Mouse (Mus musculus): ENCODE measurements at regions not wholly inside any gene's neighbourhood (a gene's known extent, or its start where the extent isn't known, plus 50 kb on each side); places are given as distances from the start of the nearest gene placed in this dataset.
A peak's percentile ranks its signal among the peaks of the same experiment; 100 is the strongest.

DNA sequence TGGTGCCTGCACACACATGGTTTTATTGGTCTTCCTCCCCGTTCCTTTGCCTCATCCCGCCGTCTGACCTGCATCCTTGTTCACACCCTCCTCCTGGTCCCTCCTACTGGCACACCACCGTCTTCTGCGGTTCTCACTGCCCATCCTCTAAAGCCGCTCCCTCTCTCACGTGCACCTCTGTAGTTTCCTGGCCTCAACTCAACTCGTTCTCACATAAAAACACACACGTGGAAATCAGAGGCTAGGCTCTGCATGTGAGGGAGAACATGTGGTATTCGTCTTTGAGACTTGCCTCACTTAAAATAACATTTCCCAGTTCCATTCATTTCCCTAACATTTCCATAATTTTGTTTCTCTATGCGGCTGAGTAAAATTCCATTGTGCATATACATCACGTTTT, 69.5 kb downstream of the Aldh8a1 start:
- DNase-seq (ENCODE audit: low spot score): no peak

DNA sequence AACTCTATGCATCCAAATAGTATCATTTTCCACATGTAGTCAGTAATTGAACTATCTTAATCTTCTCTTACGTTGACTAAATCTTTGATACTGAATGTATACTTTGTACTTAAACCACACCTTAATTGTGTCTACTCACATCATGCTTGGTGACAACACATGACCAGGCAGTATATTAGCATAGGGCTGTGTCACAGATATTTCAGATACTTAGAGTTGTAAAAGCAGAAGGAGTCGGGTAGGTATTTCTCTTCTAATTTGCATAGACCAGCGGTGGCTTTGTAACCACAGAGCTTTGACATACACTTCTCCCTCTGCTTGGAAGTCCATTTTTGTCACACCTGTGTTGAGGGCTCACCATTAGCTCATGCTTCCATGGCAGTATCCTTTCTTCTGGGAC, 71.0 kb downstream of the Aldh8a1 start:
- no peak for DNase-seq (ENCODE audit: low spot score)

- no peak for DNase-seq (ENCODE audit: low spot score)
These were observed 71.9 kb downstream of the Aldh8a1 start for GRCm38 (mm10) chr10:21448942-21449341.

- DNase-seq (ENCODE audit: low spot score): no peak
These were observed 75.5 kb downstream of the Aldh8a1 start for GRCm38 (mm10) chr10:21452611-21453010.

DNA sequence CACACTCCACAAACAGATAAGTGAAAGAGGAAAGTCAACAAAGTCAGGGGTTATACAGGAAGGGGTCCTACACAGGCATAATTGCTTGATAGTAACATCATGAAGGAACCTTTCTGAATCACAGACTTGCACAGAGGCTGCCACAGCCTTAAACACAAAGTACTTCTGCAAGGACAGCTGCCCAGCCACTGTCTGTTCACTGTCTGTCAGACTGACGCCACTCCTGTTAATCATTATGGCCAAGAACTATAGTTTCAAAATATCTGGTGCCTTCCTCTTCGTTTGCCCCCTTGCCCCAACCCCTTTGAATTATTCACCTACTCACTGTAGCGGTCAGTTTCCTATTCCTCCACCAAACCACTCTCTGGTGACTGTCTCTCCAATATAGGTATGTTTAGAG, 76.4 kb downstream of the Aldh8a1 start:
- DNase-seq (ENCODE audit: low spot score): no peak

DNA sequence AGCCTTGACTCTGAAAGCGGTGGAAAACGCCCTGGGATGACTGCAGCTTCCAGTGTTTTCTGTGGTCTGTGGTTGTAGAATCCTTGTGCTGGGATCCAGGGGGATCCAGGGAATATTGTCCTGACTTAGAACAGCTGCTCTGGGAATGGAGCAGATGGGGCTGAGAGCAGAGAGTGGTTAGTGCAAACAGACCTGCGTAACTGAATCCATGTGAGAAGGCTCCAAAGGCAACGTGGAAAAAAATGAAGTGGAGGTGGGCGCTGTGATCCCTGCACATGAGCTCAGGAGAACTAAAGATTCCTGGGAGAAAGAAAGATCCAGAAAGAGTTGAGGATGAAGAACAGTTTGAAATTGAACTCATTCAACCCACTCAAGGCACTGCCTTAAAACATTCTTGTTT, 77.1 kb downstream of the Aldh8a1 start:
- no peak for DNase-seq (ENCODE audit: low spot score)

- no peak for DNase-seq (ENCODE audit: low spot score)
These were observed 77.7 kb downstream of the Aldh8a1 start for GRCm38 (mm10) chr10:21454757-21455156.

- no peak for DNase-seq (ENCODE audit: low spot score)
These were observed 78.8 kb downstream of the Aldh8a1 start for GRCm38 (mm10) chr10:21455863-21456262.

- no peak for DNase-seq (ENCODE audit: low spot score)
These were observed 79.3 kb downstream of the Aldh8a1 start for GRCm38 (mm10) chr10:21456359-21456758.

DNA sequence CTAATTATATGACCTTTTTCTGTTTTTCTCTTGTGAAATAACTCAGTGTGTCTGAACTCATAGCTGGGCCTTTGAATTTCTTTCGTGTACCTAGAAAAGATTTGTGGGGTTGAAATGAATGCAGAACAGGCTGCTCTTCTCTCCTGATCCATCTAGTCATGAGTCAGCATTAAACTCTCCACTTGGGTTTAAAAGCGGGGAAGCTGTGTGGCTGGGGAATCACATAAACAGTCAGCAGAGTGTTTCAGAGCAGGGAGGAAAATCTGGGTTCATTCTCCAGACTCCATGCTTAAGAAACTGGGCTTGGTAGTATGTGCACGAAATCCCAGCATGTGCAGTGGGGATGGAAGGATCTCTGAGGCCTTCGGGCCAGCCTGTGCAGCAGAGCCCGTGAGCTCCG, 79.9 kb downstream of the Aldh8a1 start:
- DNase-seq (ENCODE audit: low spot score): no peak

GRCm38 (mm10) chr10:21458608-21459007, 81.5 kb downstream of the Aldh8a1 start:
- DNase-seq (ENCODE audit: low spot score): no peak

GRCm38 (mm10) chr10:21460062-21460461, 83.0 kb downstream of the Aldh8a1 start:
- DNase-seq (ENCODE audit: low spot score): no peak

GRCm38 (mm10) chr10:21462915-21463314, 85.8 kb downstream of the Aldh8a1 start:
- no peak for DNase-seq (ENCODE audit: low spot score)

- DNase-seq (ENCODE audit: low spot score): peak; percentile 51
These were observed 88.3 kb downstream of the Aldh8a1 start for GRCm38 (mm10) chr10:21465362-21465761.

- DNase-seq (ENCODE audit: low spot score): no peak
These were observed 88.8 kb downstream of the Aldh8a1 start for GRCm38 (mm10) chr10:21465806-21466377.

- no peak for DNase-seq (ENCODE audit: low spot score)
These were observed 90.5 kb downstream of the Aldh8a1 start for GRCm38 (mm10) chr10:21467425-21468085.

GRCm38 (mm10) chr10:21468421-21468820, 91.3 kb downstream of the Aldh8a1 start:
- DNase-seq (ENCODE audit: low spot score): no peak

- no peak for DNase-seq (ENCODE audit: low spot score)
These were observed 92.9 kb downstream of the Aldh8a1 start for GRCm38 (mm10) chr10:21469961-21470360.

DNA sequence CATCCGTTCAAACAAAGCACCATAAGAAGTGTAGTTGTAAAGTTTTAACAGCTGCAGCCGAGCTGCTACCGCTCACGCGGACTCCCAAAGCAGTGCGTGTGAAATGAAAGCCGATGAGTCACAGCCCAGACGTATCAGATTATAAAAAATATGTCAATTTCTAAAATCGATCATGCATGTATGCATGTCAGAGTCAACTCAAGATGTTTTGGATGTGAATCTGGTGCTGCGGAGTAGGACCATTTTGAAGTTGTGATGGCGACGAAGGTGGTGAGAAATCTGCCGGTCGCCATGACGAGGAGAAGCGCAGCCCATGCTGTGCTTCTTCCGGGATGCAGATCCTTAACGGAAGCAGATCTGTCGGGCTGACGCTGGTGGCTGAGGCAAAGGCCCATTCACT, 93.5 kb downstream of the Aldh8a1 start:
- DNase-seq (ENCODE audit: low spot score): no peak

DNA sequence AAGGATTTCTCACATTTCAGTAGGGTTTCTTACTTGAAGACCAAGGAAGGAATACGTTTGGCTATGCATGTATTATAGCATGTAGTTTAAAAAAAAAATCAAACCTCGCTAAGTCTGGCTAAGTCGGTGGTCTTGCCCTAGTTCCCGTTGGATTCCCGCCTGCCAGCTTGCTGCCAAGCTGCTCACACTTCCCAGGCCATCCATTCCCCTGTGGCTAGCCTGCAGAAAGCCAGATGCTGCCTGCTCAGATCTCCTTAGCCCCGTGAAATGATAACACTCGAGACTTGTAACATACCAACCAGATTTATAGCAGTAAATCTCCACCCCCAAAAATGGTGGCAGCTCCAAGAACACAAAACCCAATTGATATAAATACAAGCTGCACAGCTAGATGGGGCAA, 97.2 kb downstream of the Aldh8a1 start:
- DNase-seq (ENCODE audit: low spot score): no peak

GRCm38 (mm10) chr10:21478004-21478403, 100.9 kb downstream of the Aldh8a1 start:
- no peak for DNase-seq (ENCODE audit: low spot score)

- DNase-seq (ENCODE audit: low spot score): no peak
These were observed 102.3 kb downstream of the Aldh8a1 start for GRCm38 (mm10) chr10:21479403-21479802.

DNA sequence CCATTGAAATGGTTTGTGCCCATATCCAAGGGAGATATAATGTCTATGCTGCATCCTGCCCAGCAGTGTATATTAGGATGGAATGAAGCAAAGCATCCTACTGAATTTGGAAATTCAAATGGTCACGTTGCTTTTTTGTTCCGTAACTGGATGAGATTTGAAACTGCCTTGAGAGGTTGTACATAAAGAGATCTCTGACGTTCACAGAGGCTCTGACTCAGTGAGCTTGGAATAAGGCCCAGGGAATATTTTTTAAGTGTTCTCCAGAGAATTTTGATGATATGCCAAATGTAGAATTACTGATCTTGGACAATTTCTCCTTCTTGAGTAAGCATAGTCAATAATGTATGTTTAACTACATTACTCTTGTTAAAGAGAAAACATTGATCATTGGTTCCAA, 104.2 kb downstream of the Aldh8a1 start:
- no peak for DNase-seq (ENCODE audit: low spot score)

DNA sequence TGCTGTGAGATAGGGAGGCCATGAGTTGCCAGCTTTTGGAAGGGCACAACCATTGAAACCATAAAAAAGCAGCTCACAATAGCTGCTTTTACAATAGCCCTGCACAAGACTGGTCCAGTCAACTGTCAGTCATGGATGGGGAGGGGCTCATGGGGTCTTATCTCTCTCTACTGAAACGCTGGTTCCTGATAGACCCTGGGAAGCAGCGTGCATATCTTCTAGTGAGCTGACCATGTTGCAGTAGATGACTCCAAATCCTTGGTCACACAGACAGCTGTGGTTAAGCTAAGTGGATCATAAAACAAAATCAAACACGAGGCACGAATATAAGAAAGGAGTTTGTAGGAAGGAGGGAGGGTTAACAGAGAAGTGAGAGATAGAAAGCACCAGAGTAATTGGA, 105.0 kb downstream of the Aldh8a1 start:
- DNase-seq (ENCODE audit: low spot score): no peak
